Mouse (Mus musculus): ENCODE data around the gene Fgf11. TPM values are rescaled to one million over a fixed set of nuclear protein-coding genes. Genes with fewer than 3 reads are reported as not detected.

Gene Fgf11
- polyA plus RNA-seq, 1 experiment from 2014 or later: 2.5 TPM

DNA sequence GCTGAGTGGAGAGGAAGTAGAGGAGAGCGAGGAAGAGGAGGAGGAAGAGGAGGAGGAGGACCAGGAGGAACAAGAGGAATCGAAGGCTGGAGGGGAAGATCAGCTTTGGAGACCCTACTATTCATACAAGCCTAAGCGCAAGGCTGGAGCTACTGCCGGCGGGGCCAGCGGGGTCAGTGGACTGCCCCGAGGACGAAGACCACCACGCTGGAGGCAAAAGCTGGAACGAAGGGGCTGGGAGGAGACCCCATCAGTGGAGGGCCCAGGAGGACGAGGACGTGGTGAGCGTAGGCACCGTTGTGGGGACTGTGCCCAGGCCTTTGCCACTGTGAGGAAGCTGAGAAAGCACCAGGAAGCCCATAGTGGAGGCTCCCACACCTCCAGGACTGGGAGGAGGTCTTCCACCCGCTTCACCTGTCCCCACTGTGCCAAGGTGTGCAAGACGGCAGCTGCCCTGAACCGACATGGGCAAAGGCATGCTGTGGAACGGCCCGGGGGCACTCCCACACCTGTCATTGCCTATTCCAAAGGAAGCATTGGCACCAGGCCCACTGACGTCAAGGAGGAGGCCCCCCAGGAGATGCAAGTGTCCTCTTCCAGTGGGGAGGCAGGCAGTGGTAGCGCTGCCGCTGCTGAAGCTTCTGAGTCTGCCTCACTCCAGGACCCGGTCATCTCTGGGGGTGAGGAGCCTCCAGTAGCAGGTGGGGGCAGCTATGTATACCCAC lies 23.2 kb downstream of the Fgf11 start:
- 63% methylated on average over 23 of the region's 23 CpGs for WGBS
- no peak overlapping the region; the same call in none of the 2 replicates for H3K27ac ChIP-seq
- peaks cover 30% of the 10 kb centered on the region for H3K4me1 ChIP-seq
- no peaks in the 10 kb centered on the region for H3K9me3 ChIP-seq (replicated peaks)
- peaks cover 6% of the 10 kb centered on the region; the same call in 1 of the 2 replicates for H3K27me3 ChIP-seq
- H3K4me2 ChIP-seq: peak overlapping the region; percentile 20; the same call in 1 of the 2 replicates
- no peak overlapping the region for H3K9ac ChIP-seq
- H3K4me3 ChIP-seq (replicated peaks): no peak overlapping the region
- H3K36me3 ChIP-seq: peaks cover 15% of the 10 kb centered on the region; the same call in 1 of the 2 replicates
- ATAC-seq (replicated peaks; ENCODE audit: low FRiP score): no peak

DNA sequence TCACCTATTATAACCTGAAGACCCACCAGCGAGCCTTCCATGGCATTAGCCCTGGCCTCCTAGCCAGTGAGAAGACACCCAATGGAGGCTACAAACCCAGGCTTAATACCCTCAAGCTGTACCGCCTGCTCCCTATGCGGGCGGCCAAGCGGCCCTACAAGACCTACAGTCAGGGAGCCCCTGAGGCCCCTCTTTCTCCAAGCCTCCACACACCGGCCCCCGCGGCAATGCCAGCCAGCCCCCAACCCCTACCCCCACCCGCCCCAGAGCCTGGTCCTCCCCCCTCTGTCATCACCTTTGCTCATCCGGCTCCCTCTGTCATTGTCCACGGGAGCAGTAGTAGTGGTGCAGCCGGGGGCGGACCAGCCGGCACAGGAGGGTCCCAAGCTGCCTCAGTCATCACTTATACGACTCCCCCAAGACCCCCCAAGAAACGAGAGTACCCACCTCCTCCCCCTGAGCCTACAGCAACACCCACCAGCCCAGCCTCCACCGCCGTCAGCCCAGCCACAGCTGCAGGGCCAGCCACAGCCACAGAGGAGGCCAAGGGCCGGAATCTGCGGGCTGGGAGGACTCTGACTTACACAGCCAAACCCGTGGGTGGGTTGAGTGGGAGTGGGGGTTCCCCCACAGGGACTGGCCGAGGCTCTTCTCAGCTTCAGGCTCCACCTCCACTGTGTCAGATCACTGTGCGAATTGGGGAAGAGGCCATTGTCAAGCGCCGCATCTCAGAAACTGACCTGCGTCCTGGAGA lies 24.0 kb downstream of the Fgf11 start:
- no peaks in the 10 kb centered on the region for H3K9me3 ChIP-seq (replicated peaks)
- H3K4me2 ChIP-seq: no peak overlapping the region
- peaks cover 15% of the 10 kb centered on the region; the same call in 1 of the 2 replicates for H3K36me3 ChIP-seq
- no peak overlapping the region for H3K27ac ChIP-seq
- WGBS: 46% methylated on average over 26 of the region's 26 CpGs
- H3K27me3 ChIP-seq: peaks cover 6% of the 10 kb centered on the region; the same call in 1 of the 2 replicates
- H3K4me3 ChIP-seq (replicated peaks): no peak overlapping the region
- H3K4me1 ChIP-seq: peaks cover 30% of the 10 kb centered on the region
- ATAC-seq (replicated peaks; ENCODE audit: low FRiP score): no peak; the same call in 1 of the 2 replicates
- H3K9ac ChIP-seq: no peak overlapping the region

DNA sequence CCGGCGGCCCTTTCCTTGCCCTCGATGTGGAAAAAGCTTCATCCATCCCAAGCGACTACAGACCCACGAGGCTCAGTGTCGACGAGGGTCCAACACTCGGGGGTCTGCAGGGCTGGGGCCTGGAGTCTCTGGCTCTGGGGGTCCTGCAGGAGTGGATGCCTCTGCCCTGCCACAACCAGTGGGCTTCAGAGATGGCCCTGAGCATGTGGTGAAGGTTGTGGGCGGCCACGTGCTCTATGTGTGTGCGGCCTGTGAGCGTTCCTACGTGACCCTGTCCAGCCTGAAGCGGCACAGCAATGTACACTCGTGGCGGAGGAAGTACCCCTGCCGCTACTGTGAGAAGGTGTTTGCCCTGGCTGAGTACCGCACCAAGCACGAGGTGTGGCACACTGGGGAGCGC lies 25.2 kb downstream of the Fgf11 start:
- ATAC-seq (replicated peaks; ENCODE audit: low FRiP score): no peak
- Histone ChIP-seq H3K9me3 (replicated peaks) (no peaks in the 10 kb centered on the region), H3K9ac (no peak overlapping the region), H3K27me3 (no peaks in the 10 kb centered on the region), H3K4me1 (peaks cover 30% of the 10 kb centered on the region), H3K36me3 (peaks cover 15% of the 10 kb centered on the region; the same call in 1 of the 2 replicates), H3K4me2 (no peak overlapping the region), H3K4me3 (replicated peaks) (no peak overlapping the region), H3K27ac (no peak overlapping the region)
- 88% methylated on average over 20 of the region's 20 CpGs for WGBS

DNA sequence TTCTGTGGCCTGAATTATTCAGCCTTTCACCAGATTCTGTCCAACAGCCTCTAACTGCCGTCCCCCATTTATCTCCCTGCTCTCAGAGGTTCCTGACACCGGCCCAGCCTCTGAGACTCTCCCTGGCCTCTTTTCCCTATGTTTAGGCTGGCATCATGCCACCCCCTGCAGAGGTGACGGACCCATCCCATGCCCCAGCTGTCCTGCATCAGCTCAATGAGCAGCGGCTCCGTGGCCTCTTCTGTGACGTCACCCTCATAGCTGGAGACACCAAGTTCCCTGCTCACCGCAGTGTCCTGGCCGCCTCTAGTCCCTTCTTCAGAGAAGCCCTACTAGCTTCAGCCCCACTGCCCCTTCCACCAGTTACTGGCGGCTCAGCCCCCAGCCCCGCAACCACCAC lies 25.9 kb downstream of the Fgf11 start:
- no peak overlapping the region for H3K4me2 ChIP-seq
- H3K27me3 ChIP-seq: no peaks in the 10 kb centered on the region
- 56% methylated on average over 10 of the region's 10 CpGs for WGBS
- H3K36me3 ChIP-seq: peaks cover 15% of the 10 kb centered on the region; the same call in 1 of the 2 replicates
- H3K9ac ChIP-seq: no peak overlapping the region
- H3K4me3 ChIP-seq (replicated peaks): no peak overlapping the region
- ATAC-seq (replicated peaks; ENCODE audit: low FRiP score): no peak
- no peaks in the 10 kb centered on the region for H3K9me3 ChIP-seq (replicated peaks)
- H3K27ac ChIP-seq: no peak overlapping the region
- H3K4me1 ChIP-seq: peaks cover 30% of the 10 kb centered on the region

DNA sequence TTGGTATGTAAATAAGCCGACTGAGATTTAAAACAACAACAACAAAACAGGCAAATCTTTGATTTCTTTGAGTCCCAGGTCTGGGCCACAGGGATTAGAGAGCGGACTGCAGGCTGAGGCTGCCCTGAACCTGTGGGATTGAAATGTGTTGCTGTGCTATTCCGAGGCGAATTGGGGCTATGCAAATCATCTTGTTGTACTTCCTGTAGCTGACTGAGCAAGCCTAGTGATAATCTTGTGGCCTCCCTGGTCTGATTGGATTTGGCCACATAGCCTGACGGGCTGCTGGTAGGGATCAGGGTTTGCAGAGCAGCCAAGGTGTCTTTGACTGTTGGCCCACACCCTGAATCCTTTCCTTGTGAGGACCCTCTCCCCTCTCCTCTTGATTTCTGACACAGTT lies 26.7 kb downstream of the Fgf11 start:
- H3K4me2 ChIP-seq: no peak overlapping the region
- H3K36me3 ChIP-seq: peaks cover 15% of the 10 kb centered on the region; the same call in 1 of the 2 replicates
- ATAC-seq (replicated peaks; ENCODE audit: low FRiP score): no peak
- H3K27me3 ChIP-seq: no peaks in the 10 kb centered on the region
- peaks cover 30% of the 10 kb centered on the region for H3K4me1 ChIP-seq
- no peak overlapping the region for H3K27ac ChIP-seq
- H3K9ac ChIP-seq: no peak overlapping the region
- H3K4me3 ChIP-seq (replicated peaks): no peak overlapping the region
- H3K9me3 ChIP-seq (replicated peaks): no peaks in the 10 kb centered on the region
- 63% methylated on average over 5 of the region's 5 CpGs for WGBS

DNA sequence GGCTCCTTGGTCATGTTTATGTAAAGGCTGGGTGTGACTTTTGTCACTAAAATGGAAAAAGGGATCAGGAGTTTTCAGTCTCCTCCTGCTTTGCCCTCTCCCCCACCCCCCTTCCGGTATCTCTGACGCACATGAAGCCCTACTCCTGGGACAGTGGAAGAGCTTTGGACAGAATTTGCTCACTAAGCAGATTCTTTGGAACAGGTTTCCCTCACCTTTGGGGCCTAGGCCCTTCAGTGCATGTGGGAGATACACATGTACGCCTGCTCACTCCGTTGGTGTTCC lies 34.1 kb downstream of the Fgf11 start:
- peak overlapping the region; percentile 75 for H3K4me2 ChIP-seq
- H3K27me3 ChIP-seq: no peaks in the 10 kb centered on the region
- WGBS: 50% methylated on average over 4 of the region's 4 CpGs
- H3K9ac ChIP-seq: no peak overlapping the region
- no peaks in the 10 kb centered on the region for H3K9me3 ChIP-seq (replicated peaks)
- peaks cover 31% of the 10 kb centered on the region for H3K4me1 ChIP-seq
- H3K36me3 ChIP-seq: no peaks in the 10 kb centered on the region
- no peak for ATAC-seq (replicated peaks; ENCODE audit: low FRiP score)
- H3K27ac ChIP-seq: peak overlapping the region; percentile 68
- peak overlapping the region; percentile 86; the same call in 1 of the 2 replicates for H3K4me3 ChIP-seq (replicated peaks)

DNA sequence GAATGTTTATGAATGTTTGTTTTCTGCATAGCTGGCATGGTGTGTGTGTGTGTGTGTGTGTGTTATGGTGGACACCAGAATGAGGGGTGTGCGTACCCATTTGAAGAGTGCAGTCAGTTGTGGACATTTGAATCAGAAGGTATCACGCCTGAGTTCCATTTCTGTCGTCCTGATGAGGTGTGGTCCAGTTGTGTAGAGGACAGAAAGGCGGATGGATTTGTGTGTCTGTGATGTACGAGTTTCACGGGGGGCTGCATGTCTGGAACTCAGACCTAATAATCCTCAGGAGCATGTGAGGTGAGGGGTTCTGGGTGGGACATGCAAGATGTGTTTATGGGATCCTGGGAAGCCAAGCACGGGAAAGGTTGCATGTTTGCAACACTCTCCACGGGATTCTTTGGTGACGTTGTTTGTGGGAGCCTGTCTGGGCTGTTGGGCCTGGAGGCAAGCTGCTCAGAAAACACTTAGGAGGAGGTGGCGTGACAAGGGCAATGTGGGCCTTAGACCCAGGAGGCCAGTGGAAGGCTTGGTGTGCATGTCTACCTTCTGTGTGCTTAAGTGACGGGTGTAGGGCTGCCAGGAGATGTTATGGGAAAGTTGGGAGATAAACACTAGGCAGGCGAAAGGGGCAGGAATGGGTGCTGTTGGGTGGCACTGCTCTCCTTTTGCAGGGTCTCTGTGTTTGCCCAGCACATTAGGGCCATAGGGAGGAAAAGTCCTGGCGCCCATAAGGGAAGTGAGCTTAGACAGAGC lies 34.6 kb downstream of the Fgf11 start:
- Histone ChIP-seq H3K9ac (no peak overlapping the region), H3K27me3 (no peaks in the 10 kb centered on the region), H3K4me2 (peak overlapping the region; percentile 75), H3K36me3 (no peaks in the 10 kb centered on the region), H3K4me1 (peaks cover 31% of the 10 kb centered on the region), H3K9me3 (replicated peaks) (no peaks in the 10 kb centered on the region), H3K4me3 (replicated peaks) (peak overlapping the region; percentile 86), H3K27ac (peak overlapping the region; percentile 87)
- ATAC-seq (replicated peaks; ENCODE audit: low FRiP score): no peak
- 55% methylated on average over 13 of the region's 13 CpGs for WGBS

DNA sequence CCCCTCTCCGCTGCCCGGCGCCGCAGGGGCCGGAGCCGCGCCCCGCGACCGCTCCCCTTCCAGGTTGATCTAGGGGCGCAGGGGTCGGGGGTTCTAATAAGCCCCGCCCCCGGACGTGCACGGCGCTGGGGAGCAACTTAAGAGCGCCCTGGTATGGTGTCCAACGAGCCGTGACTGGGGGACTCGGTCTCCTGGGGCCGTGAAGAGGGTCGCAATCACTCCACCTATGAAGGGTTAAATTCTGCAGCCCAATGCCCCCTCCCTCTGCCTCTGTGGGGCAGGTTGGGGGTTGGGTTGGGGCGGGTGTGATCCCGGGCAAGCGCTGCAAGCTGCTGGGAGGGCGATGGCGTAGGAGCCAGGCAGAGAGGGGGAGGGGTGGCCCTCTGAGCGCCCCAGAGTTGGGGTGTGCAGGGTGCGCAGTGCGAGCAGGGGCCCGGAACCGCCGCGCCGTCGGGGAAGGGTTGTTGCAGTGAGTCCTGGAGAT lies 35.5 kb downstream of the Fgf11 start:
- peak overlapping the region; percentile 75 for H3K4me2 ChIP-seq
- peak overlapping the region; percentile 94 for H3K9ac ChIP-seq
- H3K4me1 ChIP-seq: peaks cover 31% of the 10 kb centered on the region
- 1% methylated on average over 34 of the region's 37 CpGs for WGBS
- peak; percentile 77 for ATAC-seq (replicated peaks; ENCODE audit: low FRiP score)
- no peaks in the 10 kb centered on the region for H3K9me3 ChIP-seq (replicated peaks)
- H3K27ac ChIP-seq: peak overlapping the region; percentile 87
- no peaks in the 10 kb centered on the region for H3K36me3 ChIP-seq
- H3K4me3 ChIP-seq (replicated peaks): peak overlapping the region; percentile 86
- no peaks in the 10 kb centered on the region for H3K27me3 ChIP-seq

DNA sequence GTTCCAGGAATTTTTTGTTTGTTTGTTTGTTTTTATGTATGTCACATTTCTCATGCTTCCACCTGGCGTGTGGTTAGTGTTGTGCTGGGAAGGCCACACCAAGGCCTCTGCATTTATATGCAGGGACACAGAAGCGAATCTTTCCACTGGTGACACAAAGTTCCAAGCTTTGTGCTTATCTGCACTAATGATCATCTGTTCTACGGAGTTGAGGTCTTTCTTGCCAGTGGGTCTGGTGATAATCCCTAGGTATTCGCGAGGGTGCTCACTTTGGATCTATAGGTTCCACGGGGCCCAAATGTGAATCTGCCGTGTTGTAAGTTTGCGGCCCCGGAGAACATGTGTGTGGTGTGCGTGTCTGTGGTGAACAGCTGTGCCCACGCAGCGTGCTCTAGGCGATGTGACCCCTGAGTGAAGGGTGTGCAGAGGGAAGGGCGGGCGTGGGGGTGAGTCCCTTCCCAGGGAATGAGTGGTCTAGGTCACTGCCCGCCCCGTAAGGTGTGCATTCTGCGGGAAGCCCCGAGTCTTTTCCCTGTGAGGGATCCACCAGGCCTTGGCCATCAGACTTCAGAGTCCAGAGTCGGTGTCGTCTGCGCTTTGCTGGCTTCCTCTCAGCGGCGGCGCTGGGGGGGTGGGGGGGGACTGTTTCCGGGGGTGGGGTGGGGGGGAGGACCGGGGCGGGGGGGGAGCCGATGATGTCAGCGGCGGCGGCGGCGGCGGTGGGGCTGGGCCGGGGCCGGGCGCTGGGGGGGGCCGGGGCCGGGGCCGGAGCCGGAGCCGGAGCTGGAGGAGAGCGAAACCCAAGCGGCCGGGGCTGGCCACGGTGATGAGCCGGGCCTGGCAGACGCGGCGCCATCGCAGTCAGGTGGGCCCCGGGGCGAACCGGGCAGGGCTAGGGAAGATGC lies 36.2 kb downstream of the Fgf11 start, which contains the start of gene Zbtb4:
Gene Zbtb4, plus strand, starts transcription at position 692 of the 905 bp plus-strand sequence.
- Histone ChIP-seq H3K27ac (peak within 1 kb of the TSS; percentile 87), H3K9ac (peak within 1 kb of the TSS; percentile 94), H3K9me3 (replicated peaks) (no peaks in the 10 kb centered on the region), H3K4me2 (peak within 1 kb of the TSS; percentile 75), H3K27me3 (no peaks in the 10 kb centered on the region), H3K4me3 (replicated peaks) (peak within 1 kb of the TSS; percentile 86), H3K4me1 (peaks cover 33% of the 10 kb centered on the region), H3K36me3 (no peaks in the 10 kb centered on the region)
- 14% methylated on average over 51 of the region's 55 CpGs for WGBS
- ATAC-seq (replicated peaks; ENCODE audit: low FRiP score): peak; percentile 62

DNA sequence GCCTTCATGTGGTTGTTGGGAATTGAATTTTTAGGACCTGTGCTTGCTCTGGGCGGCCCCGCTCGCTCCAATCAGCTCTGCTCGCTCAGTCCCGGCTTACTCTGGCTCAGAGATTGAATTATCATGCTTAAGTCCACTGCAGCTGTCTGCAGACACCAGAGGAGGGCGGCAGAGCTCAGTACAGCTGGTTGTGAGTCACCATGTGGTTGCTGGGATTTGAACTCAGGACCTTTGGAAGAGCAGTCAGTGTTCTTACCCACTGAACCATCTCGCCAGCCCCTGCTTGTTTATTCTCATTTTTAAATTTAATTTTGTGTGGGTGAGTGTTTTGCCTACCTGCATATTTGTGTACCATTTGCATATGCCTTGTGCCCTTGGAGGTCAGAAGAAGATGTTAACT lies 38.1 kb downstream of the Fgf11 start:
- H3K9ac ChIP-seq: no peak overlapping the region
- no peak overlapping the region for H3K4me2 ChIP-seq
- no peaks in the 10 kb centered on the region for H3K27me3 ChIP-seq
- no peaks in the 10 kb centered on the region for H3K36me3 ChIP-seq
- peaks cover 45% of the 10 kb centered on the region for H3K4me1 ChIP-seq
- ATAC-seq (replicated peaks; ENCODE audit: low FRiP score): no peak
- no peaks in the 10 kb centered on the region for H3K9me3 ChIP-seq (replicated peaks)
- no peak overlapping the region for H3K4me3 ChIP-seq (replicated peaks)
- no peak overlapping the region for H3K27ac ChIP-seq
- WGBS: 75% methylated on average over 7 of the region's 7 CpGs

DNA sequence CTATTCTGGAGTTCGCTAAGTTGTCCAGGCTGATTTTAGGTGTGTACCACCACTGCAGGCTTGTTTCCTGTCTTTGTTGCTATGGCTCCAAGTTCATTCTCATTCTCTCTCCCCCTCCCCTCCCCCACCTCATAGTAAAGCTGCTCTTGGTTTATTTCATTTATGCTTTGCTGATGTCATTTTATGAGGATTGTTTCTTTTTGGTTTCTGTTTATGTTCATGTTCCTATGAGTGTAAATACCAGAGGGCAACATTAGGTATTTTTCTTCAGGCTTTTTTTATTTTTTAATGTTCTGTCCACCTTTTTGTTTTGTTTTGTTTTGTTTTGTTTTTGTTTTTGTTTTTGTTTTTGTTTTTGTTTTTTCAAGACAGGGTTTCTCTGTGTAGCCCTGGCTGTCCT lies 39.8 kb downstream of the Fgf11 start, which contains the start of gene Slc35g3:
Gene Slc35g3, minus strand, starts transcription at position 101 of the 400 bp plus-strand sequence.
- H3K9me3 ChIP-seq (replicated peaks): no peaks in the 10 kb centered on the region
- no peak within 1 kb of the TSS for H3K9ac ChIP-seq
- ATAC-seq (replicated peaks; ENCODE audit: low FRiP score): no peak
- no peaks in the 10 kb centered on the region for H3K27me3 ChIP-seq
- no peak within 1 kb of the TSS for H3K4me2 ChIP-seq
- H3K27ac ChIP-seq: 0 out of 2 replicates have a peak within 1 kb of the TSS, but pooled peaks have one; percentile 100
- no peak within 1 kb of the TSS for H3K4me3 ChIP-seq (replicated peaks)
- peaks cover 37% of the 10 kb centered on the region for H3K4me1 ChIP-seq
- 63% methylated on average over 1 of the region's 1 CpGs for WGBS
- H3K36me3 ChIP-seq: no peaks in the 10 kb centered on the region

Data from kidney, embryonic 15.5 days (tissue).